Mouse (Mus musculus) mature B cell (primary cell): ENCODE measurements around the gene Tlr3.

Experiments
- in situ Hi-C: fragments of 300-500 bp; cut with MboI; formaldehyde crosslinking; loops from 2 replicates; pipeline ENCODE4 v1.14.3; 2019

The Tlr3 gene

DNA sequence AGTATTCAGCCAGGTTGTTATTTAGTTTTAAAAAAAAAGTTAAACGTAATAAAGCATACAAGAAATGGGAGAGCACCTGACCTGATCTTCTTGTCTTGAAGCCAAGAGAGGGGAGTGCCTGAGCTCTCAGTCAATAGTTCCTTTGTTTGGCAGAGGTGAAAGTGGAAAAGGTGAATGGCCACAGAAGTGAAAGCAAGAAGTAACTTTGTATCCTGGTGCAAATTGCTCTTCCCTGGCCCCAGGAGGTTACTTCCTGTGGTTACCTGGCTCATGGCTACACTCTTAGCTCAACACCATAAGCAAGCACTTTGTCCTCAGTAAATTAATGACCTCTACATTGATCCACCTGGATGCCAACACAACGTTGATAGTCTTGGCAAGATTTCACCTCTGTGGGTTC lies at the start of gene Tlr3:
Gene Tlr3 (minus strand): TSS at position 199 of the 400 bp plus-strand sequence.
- in situ Hi-C loops, result no loop called here

DNA sequence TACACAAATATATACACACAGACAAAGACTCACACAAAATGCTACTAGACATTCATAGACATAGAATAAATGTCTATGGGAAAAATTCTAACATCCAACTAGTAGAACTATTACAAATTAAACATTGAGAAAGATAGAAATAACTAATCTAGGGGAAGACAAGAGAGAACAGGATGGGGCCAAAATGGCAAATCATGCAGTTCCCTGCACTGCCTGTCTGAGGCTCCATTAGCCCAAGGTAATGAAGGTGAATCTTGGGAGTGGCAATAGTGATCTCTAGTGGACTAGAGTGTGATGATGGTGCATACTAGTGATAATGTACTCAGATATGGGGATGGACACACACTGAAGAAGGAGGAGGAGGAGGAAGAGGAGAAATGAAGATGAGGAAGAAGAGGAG lies 47.0 kb upstream of the Tlr3 start:
- in situ Hi-C loops, result loop anchor here (10.0 to 25.0 kb wide), 2 partner anchors 329 to 477 kb away; partner anchors contain the start of gene Ccdc110

DNA sequence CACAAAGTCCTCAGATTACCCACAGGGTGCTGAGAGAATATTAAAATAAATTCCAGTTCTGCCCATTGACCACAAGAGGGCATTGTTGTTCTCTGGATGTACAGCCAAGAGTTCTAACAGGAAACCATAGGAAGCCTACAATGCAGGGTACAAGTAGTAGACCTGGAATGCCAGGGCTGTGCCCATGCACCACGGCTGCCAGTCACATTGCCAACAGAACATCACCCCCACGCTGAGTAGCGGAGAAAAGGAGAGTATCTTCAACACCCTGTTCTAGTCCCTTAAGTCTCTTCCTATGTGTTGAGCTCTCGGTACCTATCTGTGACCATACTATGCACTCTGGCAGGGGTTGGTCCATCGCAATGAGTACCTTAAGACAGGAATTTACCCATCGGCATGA lies 43.5 kb upstream of the Tlr3 start:
- in situ Hi-C loops, result loop anchor here (10.0 to 25.0 kb wide), 2 partner anchors 333 to 480 kb away; partner anchors contain the start of gene Ccdc110

DNA sequence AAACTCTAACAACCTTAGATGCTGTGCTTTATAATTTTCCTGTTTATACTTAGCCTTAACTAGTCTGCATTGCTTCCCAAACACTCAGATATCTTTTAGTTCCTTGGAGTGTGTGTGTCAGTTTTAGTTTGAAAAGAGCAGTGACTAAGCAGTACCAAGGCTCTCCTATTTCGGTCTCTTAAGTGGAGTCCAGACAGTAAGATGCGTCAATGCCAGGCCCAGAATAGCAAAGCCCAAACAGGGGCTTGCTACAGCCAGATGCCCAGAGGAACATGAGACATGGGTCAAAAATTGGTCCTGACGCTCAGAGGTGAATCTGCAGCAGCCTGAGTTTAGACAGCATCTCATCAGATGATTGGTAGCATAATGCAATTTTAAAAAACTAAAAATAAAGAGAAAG lies 41.2 kb upstream of the Tlr3 start:
- in situ Hi-C loops, result loop anchor here (10.0 to 25.0 kb wide), 2 partner anchors 335 to 483 kb away; partner anchors contain the start of gene Ccdc110

DNA sequence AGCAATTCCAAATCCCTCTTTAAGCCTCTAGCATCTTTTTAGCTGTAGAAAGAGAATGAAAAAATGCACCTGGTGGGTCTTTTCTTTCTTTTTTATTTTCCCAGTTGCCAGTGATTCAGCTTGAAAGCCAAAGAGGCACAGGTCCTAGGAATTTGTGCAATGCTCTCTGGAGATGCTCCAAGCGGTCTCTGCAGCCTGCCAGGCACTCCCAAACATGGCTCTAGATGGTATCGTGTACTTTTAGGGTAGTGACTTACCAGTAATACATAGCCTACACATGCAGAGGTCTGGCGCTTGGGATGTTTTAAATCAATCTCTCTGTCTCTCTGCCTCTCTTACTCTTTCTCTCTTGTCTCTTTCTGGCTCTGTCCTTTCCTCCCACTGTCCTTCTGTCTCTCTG lies 38.0 kb upstream of the Tlr3 start:
- in situ Hi-C loops, result no loop called here

DNA sequence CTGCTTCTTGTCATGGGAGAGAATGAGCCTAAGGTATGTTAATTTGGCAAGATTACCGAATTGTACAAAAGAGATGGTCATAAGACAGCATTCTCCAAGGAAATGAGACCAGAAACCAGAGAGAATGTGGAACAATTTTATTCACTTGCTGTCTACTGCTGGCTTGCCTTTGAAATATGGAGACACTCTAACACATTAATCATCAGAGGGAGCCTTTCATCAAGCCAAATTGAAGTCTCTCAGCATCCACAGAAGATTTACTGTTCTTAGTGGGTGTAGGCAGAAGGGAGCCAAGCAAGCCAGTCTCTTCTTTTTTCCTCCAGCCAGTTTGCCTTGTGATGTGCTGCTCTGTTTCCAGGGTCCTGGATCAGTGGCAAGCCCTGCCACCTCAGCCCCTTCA lies 37.4 kb upstream of the Tlr3 start:
- in situ Hi-C loops, result no loop called here

DNA sequence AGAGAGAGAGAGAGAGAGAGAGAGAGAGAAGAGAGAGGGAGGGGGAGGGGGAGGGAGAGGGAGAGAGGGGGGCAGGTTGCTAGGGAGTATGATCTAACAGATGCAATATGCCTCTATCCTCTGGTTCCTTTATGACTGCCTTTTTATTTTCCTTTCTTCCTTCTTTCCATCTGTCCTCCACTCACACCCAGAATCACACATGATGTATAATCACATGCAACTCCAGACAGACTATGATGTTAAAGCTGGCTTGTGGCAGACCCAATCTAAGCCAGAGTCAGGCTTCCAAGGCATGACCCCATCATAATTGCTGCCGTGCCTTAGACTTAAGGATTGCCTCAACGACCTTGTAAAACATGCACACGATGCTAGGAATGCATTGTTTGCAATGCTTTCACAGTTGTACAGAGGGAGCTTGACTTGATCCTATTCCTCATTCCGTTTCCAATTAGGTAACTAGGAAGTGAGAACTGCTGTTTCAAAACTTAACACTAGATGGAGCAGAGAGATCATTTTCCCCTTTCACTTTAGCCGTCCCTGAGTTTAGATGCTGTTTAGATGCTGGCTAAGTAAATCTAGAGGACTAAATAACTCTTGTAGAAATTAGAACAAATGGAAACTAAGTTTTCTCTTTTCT lies 28.1 kb upstream of the Tlr3 start:
- in situ Hi-C loops, result no loop called here

DNA sequence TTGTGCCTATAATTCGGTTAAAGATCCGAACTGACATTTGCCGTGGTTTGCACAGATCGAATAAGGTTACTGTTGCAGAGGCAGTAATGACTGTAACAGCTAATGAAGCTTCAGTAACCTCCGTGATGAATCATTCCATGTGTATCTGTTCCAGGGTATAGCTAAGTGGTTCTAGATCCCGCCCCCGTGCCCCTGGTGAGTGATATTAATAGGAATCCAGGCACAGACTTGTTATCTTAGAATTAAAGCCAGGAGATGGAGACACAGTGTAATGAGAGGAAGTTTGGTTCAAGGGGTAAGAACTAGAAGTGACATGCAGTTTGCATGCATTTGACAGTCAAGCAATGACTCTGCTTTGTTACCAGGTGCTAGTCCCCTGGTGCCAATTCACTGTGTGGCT lies 9.3 kb upstream of the Tlr3 start:
- in situ Hi-C loops, result no loop called here

DNA sequence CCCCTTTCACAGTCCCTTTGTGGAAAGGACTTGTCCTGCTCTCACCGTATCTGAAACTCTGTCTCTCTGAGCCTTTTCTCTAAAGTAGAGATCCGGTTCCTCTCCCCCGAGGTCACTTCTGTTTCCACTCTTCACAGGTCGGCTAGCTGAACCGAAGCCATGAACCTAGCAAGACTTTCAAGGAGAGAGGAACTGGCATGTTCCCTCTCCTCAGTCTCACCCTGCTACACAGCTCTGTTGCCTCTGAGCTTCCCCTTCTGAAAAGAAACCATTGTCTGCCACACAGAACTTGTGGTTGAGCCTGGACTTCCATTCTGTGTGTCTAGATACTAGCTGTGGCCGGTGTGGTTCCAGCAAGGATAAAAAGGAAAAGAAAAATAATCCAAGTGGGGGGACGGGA lies 4.1 kb upstream of the Tlr3 start:
- in situ Hi-C loops, result no loop called here

DNA sequence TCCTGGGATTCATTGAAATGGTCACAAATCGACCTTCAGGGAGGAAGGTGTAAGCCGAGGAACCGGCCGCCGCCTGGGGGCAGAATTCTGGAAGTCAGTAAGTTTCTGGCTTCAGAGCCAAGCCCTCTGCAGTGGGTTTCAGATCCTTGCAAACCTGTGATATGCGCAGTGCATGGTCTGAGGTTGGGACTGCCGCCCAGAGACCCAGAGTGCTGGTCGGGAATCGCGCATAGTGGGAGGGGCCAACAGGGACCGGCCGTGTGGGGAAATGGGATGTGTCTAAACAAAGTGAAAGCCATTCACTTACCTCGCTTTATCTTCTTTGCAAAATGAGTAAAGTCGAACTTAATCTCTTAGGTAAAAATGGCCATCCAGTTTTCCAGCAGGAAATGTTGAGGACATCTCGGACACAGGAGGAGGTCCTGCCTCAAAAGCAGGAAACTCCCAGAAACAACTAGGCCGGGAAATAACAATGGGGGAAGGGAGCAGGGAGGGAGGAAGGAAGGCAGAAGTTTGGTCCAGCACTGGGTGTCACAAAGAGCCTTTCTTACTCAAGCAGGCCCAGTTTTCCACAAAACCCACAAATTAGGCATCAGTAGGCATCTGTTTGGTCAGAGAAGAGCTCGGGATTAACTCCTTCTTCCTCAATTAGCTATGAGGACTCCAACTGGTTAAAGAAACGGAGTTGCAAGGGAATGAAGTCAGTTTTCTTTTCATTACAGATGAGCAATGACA lies 567 bp downstream of the Tlr3 start:
- in situ Hi-C loops, result no loop called here

DNA sequence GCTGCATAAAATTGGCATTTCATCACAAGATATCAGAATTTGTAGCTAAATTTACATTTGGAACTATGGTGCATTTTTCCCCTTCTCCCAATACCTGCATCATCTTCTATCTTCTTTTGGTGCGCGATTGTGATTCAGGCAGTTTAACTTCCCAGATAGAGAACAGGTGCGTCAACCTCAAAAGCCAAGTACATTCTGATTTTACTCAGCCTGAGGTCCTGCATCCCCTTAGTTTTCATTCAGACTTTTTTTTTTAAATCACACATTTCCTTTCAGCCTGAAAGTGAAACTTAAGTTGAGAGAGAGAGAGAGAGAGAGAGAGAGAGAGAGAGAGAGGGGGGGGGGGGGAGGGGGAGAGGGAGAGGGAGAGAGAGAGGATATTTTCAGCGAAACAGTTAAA lies 1.2 kb downstream of the Tlr3 start:
- in situ Hi-C loops, result no loop called here

DNA sequence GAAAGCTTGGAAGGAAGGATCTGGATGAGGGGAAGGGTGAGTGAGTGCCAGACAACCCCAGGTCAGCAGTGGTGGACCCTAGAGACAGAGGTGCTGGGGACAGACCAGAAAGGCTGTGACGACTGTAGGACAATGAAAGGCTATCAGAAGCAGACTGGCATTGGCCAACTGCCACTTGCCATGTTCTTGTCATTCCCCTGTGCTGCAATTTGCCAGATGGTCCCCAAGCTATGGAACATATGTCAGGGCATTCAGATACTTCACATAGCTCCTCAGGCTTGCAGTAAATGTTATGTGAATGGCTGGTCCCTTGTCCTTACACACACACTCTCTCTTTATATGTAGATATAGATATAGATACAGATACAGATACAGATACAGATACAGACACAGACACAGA lies 27.6 kb downstream of the Tlr3 start:
- in situ Hi-C loops, result no loop called here

DNA sequence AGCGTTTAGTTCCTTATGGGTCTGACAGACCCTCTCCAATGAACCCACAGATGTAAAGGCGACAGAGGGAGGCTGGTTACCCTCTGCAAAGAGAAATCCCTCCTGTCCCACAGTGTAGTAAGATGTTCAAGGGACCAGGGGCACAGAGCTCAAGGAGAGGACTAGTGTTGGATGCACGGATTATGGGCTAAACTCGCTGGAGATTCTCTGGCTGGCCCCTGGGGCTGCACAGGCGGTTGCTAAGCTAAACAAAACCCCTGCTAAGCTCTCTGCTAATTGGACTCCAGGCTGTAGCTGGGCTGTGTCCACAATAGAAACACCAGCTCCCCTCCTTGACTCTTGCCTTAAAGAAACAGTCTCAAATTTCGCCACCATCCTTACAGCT lies 28.9 kb downstream of the Tlr3 start, which contains the start of gene Fam149a:
Gene Fam149a (minus strand): TSS at position 329 of the 385 bp plus-strand sequence.
- in situ Hi-C loops, result no loop called here

DNA sequence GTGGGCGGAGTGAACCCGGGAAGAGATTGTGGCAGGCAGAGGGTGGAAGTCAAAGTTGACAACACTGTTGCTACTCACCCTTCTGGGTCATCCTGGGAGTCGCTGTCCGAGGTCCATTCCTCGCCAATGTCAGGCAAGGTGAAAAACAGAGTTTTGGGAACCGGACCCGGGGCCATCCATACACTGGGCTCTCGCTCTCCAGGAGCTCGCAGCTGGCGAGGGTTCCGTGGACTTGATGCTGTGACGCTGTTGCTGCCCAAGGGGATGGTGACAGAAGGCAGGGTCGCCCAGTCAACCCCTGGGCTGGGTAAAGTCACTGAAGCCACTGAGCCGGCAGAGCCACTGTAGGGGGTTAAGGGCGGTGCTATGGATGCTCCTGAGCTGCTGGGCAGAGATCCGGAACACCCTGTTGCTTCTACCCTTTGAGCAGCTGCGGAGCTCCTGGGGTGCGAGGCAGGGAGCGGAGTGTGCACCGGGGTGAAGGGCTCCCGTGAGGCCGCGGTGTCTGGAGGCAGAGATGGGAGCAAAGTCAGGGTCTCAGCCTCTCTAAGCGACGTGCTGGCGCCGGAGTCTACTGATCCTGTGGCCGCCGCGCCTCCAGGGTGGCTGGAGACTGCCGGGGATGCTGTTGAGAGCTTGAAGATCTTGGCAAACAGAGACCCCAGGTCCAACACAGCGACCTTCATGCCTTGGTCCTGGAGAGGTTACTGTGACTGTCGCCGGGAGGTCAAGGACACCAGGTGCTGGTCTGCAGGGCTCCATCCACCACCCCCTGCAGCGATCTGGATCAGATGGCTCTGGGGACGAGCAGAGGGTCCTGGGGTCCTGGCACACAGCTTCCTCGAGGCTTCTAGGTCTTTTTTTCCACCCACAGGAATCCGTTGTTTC lies 29.6 kb downstream of the Tlr3 start:
- in situ Hi-C loops, result no loop called here

DNA sequence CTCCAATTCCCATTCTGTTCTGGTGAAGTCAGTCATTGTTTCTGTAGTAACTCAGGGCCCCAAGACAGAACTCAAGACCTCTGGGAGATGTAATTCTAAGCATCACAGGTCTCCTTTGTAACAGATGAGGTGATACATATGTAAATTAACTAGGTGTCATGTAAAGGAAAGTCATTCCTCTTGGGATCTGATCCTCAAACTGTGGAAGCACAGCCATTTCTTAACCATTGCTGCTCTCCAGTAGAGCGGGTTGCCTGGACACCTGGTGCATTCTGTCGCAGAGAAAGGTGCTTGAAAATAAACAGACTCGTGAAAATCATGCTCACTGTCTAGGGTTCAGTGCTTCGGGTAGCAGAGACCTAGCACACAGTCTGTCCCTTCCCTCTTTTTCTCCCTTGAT lies 30.3 kb downstream of the Tlr3 start:
- in situ Hi-C loops, result no loop called here

DNA sequence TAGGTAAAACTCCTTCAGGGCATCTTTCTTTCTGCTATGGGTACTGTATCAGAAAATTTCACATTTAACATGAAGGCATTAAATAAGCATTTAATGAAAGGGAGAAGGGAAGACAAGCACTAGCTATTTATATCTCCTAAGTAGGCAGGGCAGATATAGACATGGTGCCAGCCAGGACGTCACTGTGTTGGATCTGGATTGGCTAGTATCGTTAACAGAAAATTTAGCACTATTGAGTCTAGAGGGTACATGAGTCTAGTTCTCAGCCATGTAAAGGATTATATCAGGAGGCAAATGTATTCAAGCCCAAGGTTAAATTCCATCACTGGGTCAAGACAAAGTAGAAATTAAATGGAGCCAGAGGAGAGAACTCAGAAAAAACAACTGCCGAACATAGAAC lies 36.8 kb downstream of the Tlr3 start:
- in situ Hi-C loops, result no loop called here

DNA sequence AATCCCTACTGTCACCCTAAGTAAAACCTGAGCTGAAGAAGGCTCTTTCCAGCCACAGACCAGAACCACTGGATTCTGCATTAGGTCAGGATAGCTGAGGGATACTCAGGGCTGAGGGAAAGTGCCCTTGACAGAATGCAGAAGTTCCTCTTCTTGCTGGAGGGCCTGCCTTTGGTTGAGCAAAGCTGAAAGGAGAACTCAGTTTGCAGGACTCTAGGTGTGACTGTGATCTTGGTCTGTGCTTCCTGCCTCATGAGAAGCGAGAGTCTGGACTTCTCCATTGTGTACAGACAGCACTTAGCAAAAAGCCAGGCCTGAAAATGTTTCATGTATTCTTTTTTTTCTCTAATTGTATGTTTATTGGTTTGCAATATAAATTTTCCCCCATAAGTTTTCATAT lies 43.7 kb downstream of the Tlr3 start:
- in situ Hi-C loops, result no loop called here

DNA sequence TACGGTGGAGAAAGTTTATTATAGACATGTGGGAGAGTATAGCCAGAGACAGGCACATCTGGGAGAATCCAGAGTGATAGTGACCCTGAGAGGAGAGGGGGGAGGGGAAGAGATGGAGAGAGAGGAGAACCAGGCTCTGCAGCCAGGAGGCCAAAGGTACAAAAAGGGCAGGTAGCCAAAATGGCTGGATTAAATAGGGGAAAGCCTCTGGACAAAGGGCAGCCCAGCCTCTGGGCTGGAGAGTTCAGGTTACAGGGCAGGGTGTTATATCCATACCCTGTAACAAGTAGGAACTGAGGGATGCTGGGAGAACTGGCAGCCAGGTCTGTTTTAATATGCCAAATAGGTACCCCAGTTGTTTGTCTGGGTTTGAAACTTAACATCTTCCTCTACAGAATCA lies 47.7 kb downstream of the Tlr3 start:
- in situ Hi-C loops, result no loop called here

DNA sequence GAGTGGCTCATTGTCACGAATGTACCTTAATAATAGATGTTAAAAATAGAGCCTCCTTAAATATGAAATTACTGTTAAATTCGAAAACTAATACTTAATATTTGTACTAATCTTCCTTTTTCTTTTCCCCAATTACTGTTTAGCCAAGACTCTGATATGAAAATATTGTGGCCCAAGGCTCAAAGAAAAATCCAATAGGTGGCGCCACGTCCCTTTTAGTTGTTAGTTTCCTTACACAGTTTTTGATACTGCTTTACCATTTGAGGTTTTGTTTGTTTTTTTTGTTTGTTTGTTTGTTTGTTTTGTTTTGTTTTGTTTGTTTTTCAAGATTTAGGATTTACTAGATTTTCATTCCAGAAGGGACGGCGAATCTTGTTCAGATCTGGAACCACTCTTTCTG lies 48.6 kb downstream of the Tlr3 start:
- in situ Hi-C loops, result no loop called here

DNA sequence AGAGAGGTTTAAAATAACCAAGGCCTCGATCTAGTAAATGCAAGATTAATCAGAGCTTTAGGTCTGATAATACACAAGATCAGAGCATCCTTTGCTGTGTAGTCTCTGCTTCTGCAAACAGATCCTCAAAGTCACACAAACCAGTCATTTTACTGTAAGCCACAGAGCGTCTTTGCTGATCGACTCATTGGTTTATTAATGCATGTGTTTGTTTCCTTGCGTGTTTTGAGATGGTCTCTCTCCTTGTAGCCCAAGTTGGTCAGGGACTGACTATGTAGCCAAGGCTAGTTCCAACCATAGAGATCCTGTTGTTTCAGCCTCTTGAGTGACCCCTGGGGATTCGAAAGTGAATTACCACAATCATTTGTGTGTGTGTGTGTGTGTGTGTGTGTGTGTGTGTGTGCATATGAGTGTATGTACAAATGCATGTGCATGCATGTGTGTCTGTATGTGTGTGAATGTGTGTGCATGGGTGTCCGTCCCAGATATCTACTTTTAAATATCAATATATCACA lies 51.7 kb downstream of the Tlr3 start:
- in situ Hi-C loops, result no loop called here

DNA sequence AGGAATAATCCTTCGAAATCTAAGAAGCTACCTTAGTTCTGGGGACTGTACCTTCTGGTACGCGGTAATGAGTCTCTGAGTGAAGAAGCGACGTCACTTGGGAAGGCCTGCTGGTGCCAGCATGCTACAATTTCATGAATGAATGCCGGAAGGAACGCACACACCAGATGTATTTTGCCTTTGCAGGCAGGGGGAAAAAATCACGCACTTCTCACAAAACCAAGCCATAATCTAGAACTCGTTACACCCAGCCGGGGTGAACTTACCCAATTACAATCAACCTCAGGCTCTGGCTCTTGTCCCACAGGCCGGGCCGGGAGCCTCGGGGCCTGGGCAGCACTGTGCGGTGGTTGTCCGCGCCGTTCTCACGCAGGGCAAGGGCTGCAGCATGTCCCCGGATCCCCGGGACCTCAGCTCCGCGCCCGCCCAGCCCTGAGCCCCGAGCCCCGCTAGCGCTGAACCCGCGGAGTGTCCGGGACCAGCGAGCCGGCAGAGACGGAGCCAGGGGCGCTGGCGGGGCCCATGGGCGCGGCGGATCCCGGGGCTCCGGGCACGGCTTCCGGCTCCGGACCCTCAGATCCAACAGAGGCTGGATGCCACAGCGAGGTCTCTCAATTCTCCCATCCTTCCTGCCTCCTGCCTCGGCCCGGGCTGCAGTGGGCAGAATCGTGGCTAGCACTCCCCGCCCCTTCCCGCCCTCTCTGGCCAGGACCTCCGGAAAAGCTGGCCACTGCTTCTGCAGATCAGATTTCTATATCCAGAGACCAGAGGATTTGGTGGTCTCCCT lies 52.6 kb downstream of the Tlr3 start:
- in situ Hi-C loops, result no loop called here
